Mouse (Mus musculus): ENCODE results near the gene Qrich1.

The Qrich1 gene

GRCm38 (mm10) chr9:108492043-108492750 lies 24.4 kb upstream of the Qrich1 start:
- no peak for DNase-seq (ENCODE audit: low spot score)

DNA sequence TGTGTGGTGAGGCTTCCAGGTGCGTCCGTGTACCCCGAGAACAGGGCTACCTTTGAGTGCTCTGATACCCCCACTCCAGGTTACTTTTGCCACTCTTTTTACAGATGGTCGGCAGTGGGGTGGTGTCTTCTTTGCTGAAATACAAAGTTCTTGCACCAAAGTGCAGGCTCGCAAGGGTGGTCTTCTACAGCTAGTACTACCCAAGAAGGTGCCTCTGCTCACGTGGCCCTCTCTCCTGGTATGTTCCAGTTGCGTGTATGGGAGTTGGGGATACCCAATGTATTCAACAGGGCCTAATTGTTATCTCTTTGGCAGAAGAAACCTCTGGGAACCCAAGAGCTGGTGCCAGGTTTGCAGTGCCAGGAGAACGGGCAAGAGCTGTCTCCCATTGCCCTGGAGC lies 23.4 kb upstream of the Qrich1 start:
- no peak for DNase-seq (ENCODE audit: low spot score)

DNA sequence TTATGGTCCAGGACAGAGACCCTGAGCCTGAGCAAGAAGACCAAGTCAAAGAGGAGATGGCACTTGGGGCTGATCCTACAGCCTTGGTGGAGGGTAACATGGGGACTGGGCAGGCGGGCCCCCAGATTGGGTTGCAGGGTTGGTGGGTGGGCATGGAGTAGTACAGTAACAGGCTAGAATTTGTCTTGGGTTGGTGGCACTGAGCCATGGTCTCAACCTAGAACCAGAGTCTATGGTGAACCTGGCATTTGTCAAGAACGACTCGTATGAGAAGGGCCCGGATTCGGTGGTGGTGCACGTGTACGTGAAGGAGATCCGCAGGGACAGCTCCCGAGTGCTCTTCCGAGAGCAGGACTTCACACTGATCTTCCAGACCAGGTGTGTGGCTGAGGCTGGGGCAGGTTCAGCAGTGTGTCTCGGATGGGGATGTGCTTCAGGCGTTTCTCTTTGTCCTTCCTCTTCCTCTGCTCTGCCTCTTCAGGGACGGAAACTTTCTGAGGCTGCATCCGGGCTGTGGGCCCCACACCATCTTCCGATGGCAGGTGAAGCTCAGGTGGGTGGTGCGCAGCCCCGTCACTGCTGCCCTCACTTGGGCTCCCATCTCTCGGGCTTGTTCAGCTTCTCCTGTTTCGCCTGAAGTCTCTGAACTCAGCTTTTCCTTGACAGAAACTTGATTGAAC lies 22.3 kb upstream of the Qrich1 start:
- DNase-seq (ENCODE audit: low spot score) = no peak

- no peak for DNase-seq (ENCODE audit: low spot score)
These were observed 21.7 kb upstream of the Qrich1 start for GRCm38 (mm10) chr9:108494905-108495304.

DNA sequence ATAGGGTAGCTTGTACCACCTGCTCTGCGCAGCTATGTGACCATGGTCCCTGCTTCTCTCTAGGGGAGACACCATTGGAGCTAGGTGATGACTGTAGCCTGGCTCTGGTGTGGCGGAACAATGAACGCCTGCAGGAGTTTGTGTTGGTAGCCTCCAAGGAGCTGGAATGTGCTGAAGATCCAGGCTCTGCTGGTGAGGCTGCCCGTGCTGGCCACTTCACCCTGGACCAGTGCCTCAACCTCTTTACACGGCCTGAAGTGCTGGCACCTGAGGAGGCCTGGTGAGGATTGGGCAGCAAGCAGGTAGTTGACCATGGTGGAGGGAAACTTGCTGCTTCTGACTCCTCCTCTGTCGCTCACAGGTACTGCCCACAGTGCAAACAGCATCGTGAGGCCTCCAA lies 17.4 kb upstream of the Qrich1 start:
- no peak for DNase-seq (ENCODE audit: low spot score)

GRCm38 (mm10) chr9:108499943-108500342 lies 16.7 kb upstream of the Qrich1 start:
- no peak for DNase-seq (ENCODE audit: low spot score)

DNA sequence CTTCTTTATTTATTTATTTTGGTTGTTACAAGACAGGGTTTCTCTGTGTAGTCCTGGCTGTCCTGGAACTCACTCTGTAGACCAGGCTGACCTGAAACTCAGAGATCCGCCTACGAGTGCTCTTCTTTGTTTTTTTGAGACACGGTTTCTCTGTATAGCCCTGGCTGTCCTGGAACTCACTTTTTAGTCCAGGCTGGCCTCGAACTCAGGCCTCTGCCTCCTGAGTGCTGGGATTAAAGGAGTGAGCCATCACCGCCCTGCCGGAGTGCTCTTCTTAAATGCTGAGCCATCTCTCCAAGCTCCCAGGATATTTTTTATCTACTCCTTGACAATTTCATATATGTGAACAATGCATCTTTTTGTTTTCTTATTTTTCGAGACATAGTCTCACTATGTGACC lies 9.7 kb upstream of the Qrich1 start:
- DNase-seq (ENCODE audit: low spot score) = no peak

DNA sequence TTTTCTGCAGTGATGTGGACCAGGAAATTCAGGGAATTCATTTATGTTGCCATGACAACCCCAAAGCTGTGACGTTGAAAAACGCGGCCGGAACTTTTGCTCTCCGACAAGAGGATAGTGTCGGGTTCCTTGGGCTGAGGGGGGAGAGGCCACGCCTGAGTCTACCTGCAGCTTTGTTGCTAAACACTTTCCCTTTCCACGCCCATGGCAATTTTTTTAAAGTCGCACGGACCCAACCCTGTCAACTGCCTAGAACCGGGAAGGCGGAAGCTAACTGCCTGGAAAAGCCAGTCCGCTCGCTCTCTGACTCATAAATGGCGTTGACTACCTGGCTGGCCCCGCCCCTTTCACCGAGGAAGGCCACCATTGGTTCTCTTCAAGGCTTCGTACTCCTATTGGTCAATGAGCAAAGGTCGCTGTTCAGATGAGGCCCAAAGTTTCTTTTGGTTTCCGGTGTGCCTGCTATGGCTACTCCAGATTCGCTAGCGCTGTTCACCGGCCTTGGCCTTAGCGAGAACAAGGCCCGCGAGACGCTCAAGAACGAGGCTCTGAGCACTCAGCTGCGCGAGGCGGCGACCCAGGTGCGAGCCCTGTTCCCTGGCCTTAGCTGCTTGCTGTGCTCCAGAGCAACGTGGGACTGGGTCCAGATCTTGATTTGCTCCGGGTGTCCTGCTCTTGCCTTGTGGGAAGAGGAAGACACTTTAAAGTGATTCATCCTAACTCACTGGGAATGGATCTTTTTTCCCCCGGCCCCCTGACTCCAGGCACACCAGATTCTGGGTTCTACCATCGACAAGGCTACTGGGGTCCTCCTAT lies 8.8 kb upstream of the Qrich1 start, which contains the start of gene Qars:
TSS of gene Qars (plus strand) at position 88 of the 816 bp plus-strand sequence.
- peak; percentile 99 for DNase-seq (ENCODE audit: low spot score)

GRCm38 (mm10) chr9:108508776-108509175 lies 7.8 kb upstream of the Qrich1 start:
- no peak for DNase-seq (ENCODE audit: low spot score)

- peak; percentile 89 for DNase-seq (ENCODE audit: low spot score)
These were observed 786 bp downstream of the Qrich1 start for GRCm38 (mm10) chr9:108517253-108517930.

- DNase-seq (ENCODE audit: low spot score) = peak; percentile 69
These were observed 1.3 kb downstream of the Qrich1 start for GRCm38 (mm10) chr9:108517931-108518332.

DNA sequence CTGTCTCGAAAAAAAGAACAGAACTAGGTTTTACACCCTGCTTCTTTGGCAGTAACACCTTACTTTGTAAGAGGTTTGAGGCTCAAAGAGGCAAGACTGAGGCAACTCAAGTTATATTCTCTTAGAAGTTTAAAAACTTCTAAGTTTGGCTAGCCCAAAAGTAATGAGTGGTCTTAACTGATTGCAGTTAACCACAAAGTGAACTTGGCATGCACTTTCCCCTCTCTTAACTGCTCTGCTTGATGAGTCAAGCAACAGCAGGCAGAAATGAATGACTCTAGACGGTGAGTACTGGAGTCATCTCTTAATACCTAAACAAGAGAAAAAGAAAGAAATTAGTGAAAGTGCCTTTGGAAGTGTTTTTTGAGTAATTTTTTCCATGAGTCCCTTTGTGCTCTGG lies 5.0 kb downstream of the Qrich1 start:
- DNase-seq (ENCODE audit: low spot score) = no peak

DNA sequence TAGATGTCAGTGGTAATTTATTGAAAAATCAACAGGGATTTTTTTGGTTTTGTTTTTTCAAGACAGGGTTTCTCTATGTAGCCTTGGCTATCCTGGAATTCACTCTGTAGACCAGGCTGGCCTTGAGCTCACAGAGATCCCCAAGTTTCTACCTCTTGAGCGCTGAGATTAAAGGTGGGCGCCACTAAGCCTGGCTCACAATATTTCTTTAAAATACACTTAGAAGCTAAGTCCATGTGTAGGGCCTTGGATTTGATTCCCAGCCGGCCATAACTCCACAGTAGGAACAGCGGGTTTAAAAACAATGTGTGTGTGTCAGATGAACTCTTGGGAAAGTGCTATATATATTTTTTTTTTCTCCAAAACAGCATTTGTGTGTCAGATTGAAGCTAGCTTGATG lies 6.7 kb downstream of the Qrich1 start:
- no peak for DNase-seq (ENCODE audit: low spot score)

GRCm38 (mm10) chr9:108525400-108525799 lies 8.8 kb downstream of the Qrich1 start:
- no peak for DNase-seq (ENCODE audit: low spot score)

DNA sequence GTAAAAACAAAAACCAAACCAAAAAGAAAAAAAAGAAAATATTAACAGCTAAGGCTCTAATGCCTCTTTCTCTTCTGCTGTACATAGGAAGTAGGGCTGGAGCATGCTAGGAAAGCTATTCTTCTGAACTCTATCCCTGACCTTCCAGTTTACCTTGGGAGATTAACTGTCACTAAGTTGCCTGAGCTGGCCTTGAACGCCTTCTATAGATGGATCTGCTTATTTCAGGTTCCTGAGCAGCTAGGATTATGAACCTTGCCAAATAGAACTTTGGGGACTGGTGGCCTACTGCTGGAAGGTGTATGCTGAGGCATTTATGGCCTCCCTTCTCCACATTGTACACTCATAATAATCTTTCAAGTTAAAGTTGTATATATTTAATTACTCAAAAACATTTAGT lies 14.3 kb downstream of the Qrich1 start:
- no peak for DNase-seq (ENCODE audit: low spot score)

GRCm38 (mm10) chr9:108531496-108531895 lies 14.9 kb downstream of the Qrich1 start:
- no peak for DNase-seq (ENCODE audit: low spot score)

DNA sequence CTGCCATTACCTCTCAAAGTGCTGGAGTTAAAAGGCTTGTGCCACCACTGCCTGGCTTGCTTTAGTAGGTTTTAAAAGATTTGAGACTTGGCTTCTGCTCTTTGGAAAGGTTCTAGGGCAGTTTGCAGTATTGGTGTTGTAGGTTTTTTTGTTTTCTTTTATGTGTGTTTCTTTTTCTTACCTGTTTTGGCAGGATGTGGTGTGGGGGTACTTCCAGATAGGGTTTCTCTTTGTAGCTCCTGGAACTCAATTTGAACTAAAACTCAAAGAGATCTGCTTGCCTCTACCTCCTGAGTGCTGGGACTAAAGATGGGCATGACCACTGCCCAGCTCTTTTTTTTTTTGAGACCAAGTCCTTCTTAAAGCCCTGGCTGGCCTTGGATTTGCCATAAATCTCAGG lies 24.2 kb downstream of the Qrich1 start:
- DNase-seq (ENCODE audit: low spot score) = no peak

GRCm38 (mm10) chr9:108545986-108546385 lies 29.4 kb downstream of the Qrich1 start:
- no peak for DNase-seq (ENCODE audit: low spot score)

- DNase-seq (ENCODE audit: low spot score) = no peak
These were observed 30.3 kb downstream of the Qrich1 start for GRCm38 (mm10) chr9:108546875-108547274.

DNA sequence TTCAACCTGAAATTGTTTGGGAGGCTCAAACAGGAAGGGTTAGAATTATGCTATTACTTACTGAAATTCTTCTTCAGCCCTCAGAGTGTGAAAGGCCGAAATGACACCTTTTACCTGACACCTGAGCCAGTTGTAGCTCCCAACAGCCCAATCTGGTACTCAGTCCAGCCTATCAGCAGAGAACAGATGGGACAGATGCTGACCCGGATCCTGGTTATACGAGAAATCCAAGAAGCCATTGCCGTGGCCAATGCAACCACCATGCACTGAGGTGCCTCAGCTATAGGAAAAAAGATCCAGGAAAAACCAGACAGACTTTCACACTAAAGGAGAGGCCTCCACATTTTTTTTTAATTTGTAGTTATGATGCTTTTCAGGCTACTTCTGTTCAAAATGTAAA lies 42.6 kb downstream of the Qrich1 start:
- DNase-seq (ENCODE audit: low spot score) = no peak

GRCm38 (mm10) chr9:108560227-108560841 lies 43.7 kb downstream of the Qrich1 start, which contains the start of gene Impdh2:
Gene Impdh2 (plus strand): TSS chr9:108560286.
- DNase-seq (ENCODE audit: low spot score) = peak; percentile 99

GRCm38 (mm10) chr9:108563671-108564070 lies 47.1 kb downstream of the Qrich1 start:
- no peak for DNase-seq (ENCODE audit: low spot score)

All from embryo, embryonic 10.5 days (tissue).